Mouse (Mus musculus) gastrocnemius, postnatal 14 days (tissue): ENCODE results near the gene Tyms. TPM values are rescaled to one million over a fixed set of nuclear protein-coding genes. Genes with fewer than 3 reads are reported as not detected.

ENCODE experiments used
- total RNA-seq, 2 experiments: library from RNA; stranded (reverse); gene quantifications; 2 replicates each; pipeline ENCODE4 v1.2.3; 2021

Gene Tyms
- total RNA-seq, 2 experiments from 2014 or later = 6.9 to 7.7 TPM

Other genes starting within 250 kb of the Tyms start
- not detected for gene Il6, start 60.5 kb downstream of the Tyms start, total RNA-seq
- gene Garem2, start 31.5 kb upstream of the Tyms start, total RNA-seq = under 1 TPM; 0.04 TPM
- not detected for gene 3110082J24Rik, start 32.5 kb upstream of the Tyms start, total RNA-seq
- gene Hadha, start 81.5 kb upstream of the Tyms start, total RNA-seq = 100 to 1,000 TPM; 271 to 383 TPM
- gene Hadhb, start 81.6 kb upstream of the Tyms start, total RNA-seq = 100 to 1,000 TPM; 258 to 390 TPM
- not detected for gene Adgrf3, start 132.1 kb upstream of the Tyms start, total RNA-seq
- 10 to 100 TPM in 1 of 2 experiments, 1 to 10 TPM in 1; 9.0 to 11.2 TPM for gene Selenoi, start 159.0 kb upstream of the Tyms start, total RNA-seq
- under 1 TPM in 1 of 2 experiments, not detected in 1; 0.29 TPM for gene Drc1, start 207.8 kb upstream of the Tyms start, total RNA-seq